Mouse (Mus musculus): ENCODE results near the gene Ell2.

- no peak for TF ChIP-seq CTCF (IDR thresholded peaks at IDR 0.05; ENCODE audit: low read depth)
- no peak for TF ChIP-seq EP300 (optimal IDR thresholded peaks at IDR 0.05)
These were observed 40.7 kb downstream of the Ell2 start for GRCm38 (mm10) chr13:75747265-75747664.
